In genomic region chr3:46771805-46772204, GRCm38 (mm10) we compare ENCODE assay signal across 8 mouse cellular contexts.
"Had no signal": no experiment of that assay in that cellular context is flagged by ENCODE, and none has a peak within 500 bp of the region (broad histone marks: within the 10 kb centered on the region; RNA-seq: fewer than 3 reads in every experiment).

No protein-coding gene starts in this region.

- DNase-seq: kidney, adult 11 months; kidney, adult 9 months; kidney, postnatal 36 days; layer of hippocampus, adult 9-11 months; left cerebral cortex, postnatal 4 days; midbrain, embryonic 14.5 days; right cerebral cortex, adult 18-20 months; right cerebral cortex, postnatal 25 days had no signal
